Mouse (Mus musculus): ENCODE measurements around the gene Ascl5. TPM values are rescaled to one million over a fixed set of nuclear protein-coding genes. Genes with fewer than 3 reads are reported as not detected.

Ascl5 gene
- total RNA-seq (2021): not detected
- long read RNA-seq, experiment 1: 0 reads
- long read RNA-seq, experiment 2: 0 reads

- no peak for DNase-seq (ENCODE audit: low spot score in 2 of 2)
Observed at GRCm38 (mm10) chr1:136050312-136051012, at the start of gene Ascl5. Ascl5 (plus strand) TSS chr1:136050804.

- no peak for DNase-seq (ENCODE audit: low spot score in 2 of 2)
Observed at GRCm38 (mm10) chr1:136001438-136001837, 49.2 kb upstream of the Ascl5 start.

- DNase-seq (ENCODE audit: low spot score in 2 of 2): no peak
Observed at GRCm38 (mm10) chr1:136006292-136006748, 44.3 kb upstream of the Ascl5 start, which contains the start of gene Igfn1. Igfn1 (minus strand) TSS chr1:136006342.

- DNase-seq (ENCODE audit: low spot score in 2 of 2): peak; percentile 33 to 68
Observed at GRCm38 (mm10) chr1:136007211-136008158, 43.1 kb upstream of the Ascl5 start, which contains the start of gene Tmem9. Tmem9 (plus strand) TSS chr1:136008150.

- DNase-seq (ENCODE audit: low spot score in 2 of 2): no peak
Observed at GRCm38 (mm10) chr1:136008159-136008533, 42.5 kb upstream of the Ascl5 start.

- DNase-seq (ENCODE audit: low spot score in 2 of 2): no peak
Observed at GRCm38 (mm10) chr1:136010247-136010646, 40.4 kb upstream of the Ascl5 start.

- DNase-seq (ENCODE audit: low spot score in 2 of 2): no peak
Observed at GRCm38 (mm10) chr1:136013513-136013912, 37.1 kb upstream of the Ascl5 start.

GRCm38 (mm10) chr1:136014796-136015502 is 35.7 kb upstream of the Ascl5 start:
- no peak for DNase-seq (ENCODE audit: low spot score in 2 of 2)

GRCm38 (mm10) chr1:136017307-136017706 is 33.3 kb upstream of the Ascl5 start:
- DNase-seq (ENCODE audit: low spot score in 2 of 2): no peak

GRCm38 (mm10) chr1:136017907-136018313 is 32.7 kb upstream of the Ascl5 start:
- DNase-seq (ENCODE audit: low spot score in 2 of 2): peak; percentile 58 to 75

- peak in 1 of 2 experiments; percentile 6 for DNase-seq (ENCODE audit: low spot score in 2 of 2)
Observed at GRCm38 (mm10) chr1:136018390-136019189, 32.0 kb upstream of the Ascl5 start.

GRCm38 (mm10) chr1:136030201-136030600 is 20.4 kb upstream of the Ascl5 start:
- no peak for DNase-seq (ENCODE audit: low spot score in 2 of 2)

- no peak for DNase-seq (ENCODE audit: low spot score in 2 of 2)
Observed at GRCm38 (mm10) chr1:136031697-136032096, 18.9 kb upstream of the Ascl5 start.

GRCm38 (mm10) chr1:136032961-136033360 is 17.6 kb upstream of the Ascl5 start:
- no peak for DNase-seq (ENCODE audit: low spot score in 2 of 2)

GRCm38 (mm10) chr1:136038746-136039538 is 11.7 kb upstream of the Ascl5 start:
- no peak for DNase-seq (ENCODE audit: low spot score in 2 of 2)

GRCm38 (mm10) chr1:136040452-136040851 is 10.2 kb upstream of the Ascl5 start:
- DNase-seq (ENCODE audit: low spot score in 2 of 2): no peak

GRCm38 (mm10) chr1:136040874-136041273 is 9.7 kb upstream of the Ascl5 start:
- no peak for DNase-seq (ENCODE audit: low spot score in 2 of 2)

- no peak for DNase-seq (ENCODE audit: low spot score in 2 of 2)
Observed at GRCm38 (mm10) chr1:136045774-136046173, 4.8 kb upstream of the Ascl5 start.

- no peak for DNase-seq (ENCODE audit: low spot score in 2 of 2)
Observed at GRCm38 (mm10) chr1:136047432-136047831, 3.2 kb upstream of the Ascl5 start.

Measured in adrenal gland, postnatal 4 days (tissue).